Mouse (Mus musculus) cortical plate, adult 2 months (tissue): Measurements from ENCODE around the gene Tex11.

Source experiments
- CTCF ChIP-seq: fragments of 200-500 bp; IDR thresholded peaks from 2 replicates; pipeline ENCODE4 v1.5.1; 2011; ENCODE audit warnings: mild to moderate bottlenecking, control low read depth, low read length; ENCODE audit not compliant: insufficient read depth; ENCODE audit errors: extremely low read depth
- POLR2A ChIP-seq: fragments of 200-500 bp; IDR thresholded peaks from 2 replicates; pipeline ENCODE4 v1.6.1; 2011; ENCODE audit warnings: mild to moderate bottlenecking, low read length, control low read depth; ENCODE audit not compliant: insufficient read depth; ENCODE audit errors: extremely low read depth

DNA sequence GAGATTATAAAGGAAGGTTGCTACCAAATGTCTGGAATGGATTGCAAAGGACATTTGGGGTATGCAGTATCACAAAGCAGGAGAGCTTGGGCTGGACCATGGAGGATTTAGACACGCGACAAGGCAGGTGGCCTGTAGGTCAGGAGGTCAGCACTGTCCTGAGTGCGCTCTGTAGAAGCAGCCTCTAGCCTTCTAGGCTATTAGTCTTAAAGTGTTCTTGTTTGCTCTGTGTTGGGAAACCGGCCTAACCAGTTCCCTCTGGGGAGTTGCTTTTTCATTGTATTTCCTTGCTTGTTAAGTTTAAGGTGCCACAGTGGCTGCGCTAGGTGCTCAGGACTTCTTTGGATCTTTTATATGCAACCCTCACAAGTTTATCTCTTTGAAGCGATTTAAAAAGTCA lies 257.4 kb downstream of the Tex11 start:
- no peak for TF ChIP-seq POLR2A
- no peak for TF ChIP-seq CTCF
